Mouse (Mus musculus) limb, embryonic 13.5 days (tissue): ENCODE results near the gene Sufu. TPM values are rescaled to one million over a fixed set of nuclear protein-coding genes. Genes with fewer than 3 reads are reported as not detected.
A peak's percentile ranks its signal among the peaks of the same experiment; 100 is the strongest.

ENCODE experiments used
- ATAC-seq: fragments of 200-750 bp; cut with Nextera tagmentation; 2 replicates; pipeline ENCODE4 v1.8.0; 2017; ENCODE audit warnings: low read depth, moderate number of reproducible peaks, moderate TSS enrichment; ENCODE audit not compliant: low FRiP score
- H3K27ac ChIP-seq: fragments of 300-500 bp; sonication (generic); 2 replicates; pipeline ENCODE4 v1.5.1; 2015; ENCODE audit warnings: inconsistent platforms, mild to moderate bottlenecking, moderate library complexity
- H3K27me3 ChIP-seq: fragments of 300-500 bp; sonication (generic); 2 replicates; pipeline ENCODE4 v1.6.1; 2015; ENCODE audit warnings: mild to moderate bottlenecking, inconsistent platforms
- H3K36me3 ChIP-seq: fragments of 300-500 bp; sonication (generic); 2 replicates; pipeline ENCODE4 v1.6.1; 2015; ENCODE audit warnings: inconsistent platforms, mild to moderate bottlenecking, moderate library complexity
- H3K4me1 ChIP-seq: fragments of 300-500 bp; sonication (generic); 2 replicates; pipeline ENCODE4 v1.6.1; 2015; ENCODE audit warnings: inconsistent platforms
- H3K4me2 ChIP-seq: fragments of 300-500 bp; sonication (generic); replicated peaks from 2 replicates; pipeline ENCODE4 v1.6.1; 2015; ENCODE audit warnings: inconsistent platforms, mild to moderate bottlenecking, moderate library complexity
- H3K4me3 ChIP-seq: fragments of 300-500 bp; sonication (generic); 2 replicates; pipeline ENCODE4 v1.5.1; 2015; ENCODE audit warnings: moderate library complexity, mild to moderate bottlenecking, inconsistent platforms
- H3K9ac ChIP-seq: fragments of 300-500 bp; sonication (generic); 2 replicates; pipeline ENCODE4 v1.6.1; 2015; ENCODE audit warnings: mild to moderate bottlenecking, inconsistent platforms
- H3K9me3 ChIP-seq: fragments of 300-500 bp; sonication (generic); 2 replicates; pipeline ENCODE4 v1.6.1; 2016; ENCODE audit warnings: inconsistent platforms
- WGBS: fragments of 180-500 bp; shearing (Covaris S2); methylation state at CpG from one replicate; pipeline ENCODE4 v1.1.7; 2015; 5-methylcytosine and 5-hydroxymethylcytosine counted together
- polyA plus RNA-seq: library from polyadenylated mRNA; unstranded; fragments of >200 nt; fragmentation: Nextera tagmentation; extraction: Ambion mirVana; gene quantifications from 2 replicates; pipeline ENCODE4 v1.2.1, GENCODE M21; 2015

Sufu gene
- polyA plus RNA-seq, 1 experiment from 2014 or later: 38.8 TPM

- no peaks in the 10 kb centered on the region for H3K27me3 ChIP-seq
- WGBS: 15% methylated on average over 6 of the region's 6 CpGs
- peak overlapping the region; percentile 27 for H3K4me3 ChIP-seq
- H3K36me3 ChIP-seq: no peaks in the 10 kb centered on the region
- H3K4me2 ChIP-seq: peak overlapping the region; percentile 64
- H3K9ac ChIP-seq: peak overlapping the region; percentile 43
- no peaks in the 10 kb centered on the region for H3K9me3 ChIP-seq
- 0 out of 2 replicates have a peak, but pooled peaks have one; percentile 4 for ATAC-seq
- H3K27ac ChIP-seq: peak overlapping the region; percentile 70
- peaks cover 68% of the 10 kb centered on the region for H3K4me1 ChIP-seq
These were observed 127.5 kb downstream of the Sufu start for GRCm38 (mm10) chr19:46524152-46524544.

DNA sequence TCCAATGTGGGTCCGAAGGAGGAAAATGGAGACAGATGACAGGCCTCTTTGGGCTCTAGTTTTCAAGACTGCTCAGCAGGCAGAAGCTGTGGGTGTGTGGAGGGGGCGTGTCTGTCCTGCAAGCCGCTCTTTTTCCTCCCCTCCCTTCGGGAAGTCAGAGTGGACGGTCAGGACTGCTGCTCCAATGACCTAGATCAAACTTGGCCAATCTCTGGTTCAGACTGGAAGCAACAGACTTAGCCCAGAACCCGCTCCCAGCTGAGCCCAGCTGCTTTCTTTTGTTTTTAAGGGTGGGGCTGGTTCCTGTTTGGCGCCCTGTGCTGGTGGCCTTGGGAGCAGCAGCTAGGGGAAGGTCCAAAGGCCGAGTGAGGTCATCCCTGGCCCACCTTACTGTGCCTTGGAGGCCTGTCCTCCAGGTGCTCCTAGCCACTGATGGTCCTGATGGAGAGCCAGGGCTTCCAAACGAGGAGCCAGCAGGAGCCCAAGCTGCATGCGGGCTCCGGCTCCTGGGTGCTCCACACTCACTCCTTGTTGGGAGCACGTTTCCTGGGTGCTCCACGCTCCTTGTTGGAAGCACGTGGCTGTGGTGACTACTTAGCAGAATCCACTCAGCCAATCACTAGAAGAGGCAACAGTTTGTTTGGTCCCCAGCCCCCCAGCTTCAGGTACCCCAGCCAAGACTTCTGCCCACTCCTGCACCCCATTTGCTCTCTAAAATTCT, 128.1 kb downstream of the Sufu start:
- H3K4me2 ChIP-seq: peak overlapping the region; percentile 64
- H3K4me1 ChIP-seq: peaks cover 72% of the 10 kb centered on the region
- no peak for ATAC-seq
- peak overlapping the region; percentile 70; the same call in 1 of the 2 replicates for H3K27ac ChIP-seq
- H3K4me3 ChIP-seq: peak overlapping the region; percentile 27; the same call in 1 of the 2 replicates
- 29% methylated on average over 14 of the region's 14 CpGs for WGBS
- H3K36me3 ChIP-seq: no peaks in the 10 kb centered on the region
- H3K9me3 ChIP-seq: no peaks in the 10 kb centered on the region
- peak overlapping the region; percentile 43; the same call in 1 of the 2 replicates for H3K9ac ChIP-seq
- no peaks in the 10 kb centered on the region for H3K27me3 ChIP-seq

DNA sequence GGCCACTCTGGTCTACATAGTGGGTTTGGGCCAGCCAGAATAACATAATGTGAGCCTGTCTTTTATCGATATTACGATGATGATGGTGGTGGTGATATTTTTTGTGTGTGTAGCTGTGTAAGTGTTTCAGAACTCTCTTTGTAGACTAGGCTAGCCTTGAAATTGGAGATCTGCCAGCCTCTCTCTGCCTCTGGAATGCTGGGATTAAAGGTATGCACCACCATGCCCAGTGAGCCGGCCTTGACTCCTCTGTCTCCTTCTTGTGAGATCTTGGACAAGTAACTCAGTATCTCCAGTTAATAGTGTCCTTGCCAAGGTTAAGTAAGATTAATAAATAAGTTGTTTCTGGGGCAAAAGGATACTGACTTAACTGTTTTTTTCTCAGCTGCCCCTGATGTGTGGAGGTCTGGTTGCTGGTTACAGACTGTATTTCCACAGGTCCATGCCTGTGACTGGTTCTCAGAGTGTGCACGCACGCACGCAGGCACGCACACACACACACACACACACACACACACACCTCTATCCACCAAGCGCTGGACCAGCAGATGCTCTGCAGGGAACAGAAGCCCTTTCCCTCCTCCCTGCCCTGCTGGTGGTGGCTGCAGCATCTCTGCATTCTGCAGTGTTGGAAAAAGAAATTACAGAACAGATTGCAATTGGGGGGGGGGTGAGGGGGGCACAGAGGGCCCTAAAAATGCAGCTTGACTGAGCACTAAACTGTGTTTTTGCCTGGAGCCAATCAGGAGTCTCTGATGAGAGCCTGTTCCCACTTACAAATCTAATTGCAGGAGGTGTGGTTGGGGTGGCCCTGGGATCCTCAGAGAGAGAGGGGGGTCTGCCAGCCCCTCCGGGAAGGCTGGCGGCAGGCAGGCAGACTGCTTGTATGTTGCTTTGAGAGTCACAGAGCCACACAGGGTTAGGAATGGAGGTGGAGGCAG, 129.3 kb downstream of the Sufu start:
- Histone ChIP-seq H3K4me3 (no peak overlapping the region), H3K36me3 (no peaks in the 10 kb centered on the region), H3K4me1 (peaks cover 84% of the 10 kb centered on the region), H3K4me2 (0 out of 2 replicates have a peak overlapping the region, but pooled peaks have one; percentile 9), H3K9me3 (no peaks in the 10 kb centered on the region), H3K27me3 (no peaks in the 10 kb centered on the region), H3K9ac (no peak overlapping the region), H3K27ac (peak overlapping the region; percentile 39; the same call in 1 of the 2 replicates)
- WGBS: 36% methylated on average over 10 of the region's 10 CpGs
- no peak for ATAC-seq

- no peaks in the 10 kb centered on the region for H3K36me3 ChIP-seq
- H3K4me2 ChIP-seq: peak overlapping the region; percentile 64
- peak overlapping the region; percentile 59; the same call in 1 of the 2 replicates for H3K9ac ChIP-seq
- no peaks in the 10 kb centered on the region for H3K9me3 ChIP-seq
- no peak overlapping the region; the same call in 1 of the 2 replicates for H3K27ac ChIP-seq
- H3K4me1 ChIP-seq: peaks cover 97% of the 10 kb centered on the region
- no peaks in the 10 kb centered on the region for H3K27me3 ChIP-seq
- ATAC-seq: no peak
- H3K4me3 ChIP-seq: peak overlapping the region; percentile 27
- WGBS: 22% methylated on average over 17 of the region's 17 CpGs
These were observed 131.2 kb downstream of the Sufu start for GRCm38 (mm10) chr19:46527632-46528528.

GRCm38 (mm10) chr19:46528529-46529213, 132.0 kb downstream of the Sufu start:
- Histone ChIP-seq H3K27me3 (no peaks in the 10 kb centered on the region), H3K36me3 (no peaks in the 10 kb centered on the region), H3K9me3 (no peaks in the 10 kb centered on the region), H3K4me3 (peak overlapping the region; percentile 27), H3K9ac (peak overlapping the region; percentile 59), H3K27ac (peak overlapping the region; percentile 73), H3K4me1 (peaks cover 97% of the 10 kb centered on the region), H3K4me2 (peak overlapping the region; percentile 64)
- peak; percentile 26 for ATAC-seq
- 4% methylated on average over 20 of the region's 20 CpGs for WGBS

GRCm38 (mm10) chr19:46529601-46530448, 133.1 kb downstream of the Sufu start:
- no peaks in the 10 kb centered on the region for H3K27me3 ChIP-seq
- H3K4me1 ChIP-seq: peaks cover 87% of the 10 kb centered on the region
- no peak for ATAC-seq
- peaks cover 5% of the 10 kb centered on the region; the same call in 1 of the 2 replicates for H3K36me3 ChIP-seq
- peak overlapping the region; percentile 64 for H3K4me2 ChIP-seq
- peak overlapping the region; percentile 73 for H3K27ac ChIP-seq
- 10% methylated on average over 13 of the region's 13 CpGs for WGBS
- H3K4me3 ChIP-seq: no peak overlapping the region; the same call in 1 of the 2 replicates
- no peaks in the 10 kb centered on the region for H3K9me3 ChIP-seq
- peak overlapping the region; percentile 43 for H3K9ac ChIP-seq

DNA sequence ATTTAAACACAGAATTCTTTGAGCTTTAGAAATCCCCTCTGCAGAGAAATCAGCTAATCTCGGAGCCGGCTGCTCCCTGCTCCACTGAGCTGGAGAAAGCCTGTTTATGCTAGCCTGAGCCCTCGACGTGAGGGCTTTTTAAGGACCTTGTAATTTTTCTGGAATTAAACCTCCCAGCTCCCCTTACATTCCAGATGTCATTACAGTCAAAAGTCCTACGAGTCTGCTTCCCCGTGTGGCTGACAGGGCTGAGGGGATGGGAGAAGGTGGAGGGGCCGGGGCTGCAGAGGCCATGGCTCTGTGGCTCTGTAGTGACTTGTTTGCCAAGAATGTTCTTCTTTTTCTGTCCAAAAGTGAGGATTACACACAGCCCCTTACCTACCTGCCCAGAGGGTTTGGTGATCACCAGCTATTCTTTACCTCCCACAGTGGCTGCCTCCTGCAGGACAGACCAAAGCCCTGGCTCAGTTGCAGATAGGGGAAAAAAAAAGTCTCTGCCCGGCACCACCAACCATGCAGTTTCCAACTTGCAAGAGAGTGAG, 133.8 kb downstream of the Sufu start:
- Histone ChIP-seq H3K36me3 (peaks cover 11% of the 10 kb centered on the region), H3K4me2 (peak overlapping the region; percentile 64), H3K4me1 (peaks cover 80% of the 10 kb centered on the region), H3K9me3 (no peaks in the 10 kb centered on the region), H3K27ac (peak overlapping the region; percentile 73), H3K4me3 (no peak overlapping the region), H3K27me3 (no peaks in the 10 kb centered on the region), H3K9ac (peak overlapping the region; percentile 43)
- WGBS: 6% methylated on average over 8 of the region's 8 CpGs
- ATAC-seq: peak; percentile 17; the same call in 1 of the 2 replicates

DNA sequence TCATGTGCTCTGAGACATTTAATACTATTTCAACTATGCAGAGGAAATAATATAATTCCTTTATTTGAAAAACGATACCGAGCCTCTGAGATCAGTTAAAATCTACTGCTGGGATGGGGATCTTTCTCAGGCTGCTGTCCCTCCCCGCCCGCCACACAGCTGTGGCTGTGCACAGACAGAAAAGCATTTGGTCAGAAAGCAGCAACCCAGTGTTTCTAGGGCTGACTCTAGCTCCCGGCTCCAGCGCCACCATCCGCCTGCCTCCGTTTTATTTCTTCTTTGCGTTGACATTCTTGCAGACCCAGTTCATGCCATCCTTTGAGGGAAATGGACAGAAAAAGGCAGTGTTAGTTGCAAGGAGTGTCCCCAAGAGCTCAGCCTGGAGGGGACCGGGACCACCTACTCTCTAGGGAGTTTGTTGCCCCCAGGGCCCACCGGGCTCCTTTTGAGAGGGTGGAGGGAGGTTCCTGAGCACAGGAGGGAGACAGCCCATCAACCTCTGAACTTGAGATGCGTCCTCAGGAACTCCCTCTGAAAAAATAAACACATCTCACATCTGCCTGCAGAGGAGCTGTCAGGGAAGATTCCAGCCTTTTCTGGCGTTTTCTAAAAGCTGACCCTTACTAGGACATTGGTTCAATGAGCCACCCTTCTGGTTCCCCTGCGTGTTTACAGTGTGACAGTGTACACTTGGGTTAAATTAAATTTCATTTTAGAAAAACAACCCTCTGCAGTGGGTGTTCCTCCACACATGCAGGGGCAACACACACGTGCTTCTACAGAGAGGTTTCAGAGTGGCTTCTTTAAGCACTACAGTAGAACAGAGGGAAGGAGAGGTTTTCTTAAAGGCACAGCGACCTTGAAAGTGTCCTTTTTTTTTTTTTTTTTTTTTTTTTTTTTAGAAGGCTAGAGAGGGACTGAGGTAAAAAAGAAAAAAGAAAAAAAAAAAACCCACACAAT, 134.7 kb downstream of the Sufu start:
- 10% methylated on average over 16 of the region's 16 CpGs for WGBS

GRCm38 (mm10) chr19:46532031-46532688, 135.5 kb downstream of the Sufu start:
- Histone ChIP-seq H3K9ac (no peak overlapping the region), H3K9me3 (no peaks in the 10 kb centered on the region), H3K27ac (peak overlapping the region; percentile 39; the same call in 1 of the 2 replicates), H3K4me2 (no peak overlapping the region), H3K27me3 (no peaks in the 10 kb centered on the region), H3K4me3 (no peak overlapping the region), H3K36me3 (peaks cover 21% of the 10 kb centered on the region), H3K4me1 (peaks cover 66% of the 10 kb centered on the region)
- ATAC-seq: no peak
- WGBS: 12% methylated on average over 10 of the region's 10 CpGs

More for the DNA sequence above, 134.7 kb downstream of the Sufu start:
- H3K4me3 ChIP-seq: no peak overlapping the region
- H3K27me3 ChIP-seq: no peaks in the 10 kb centered on the region
- H3K9ac ChIP-seq: 0 out of 2 replicates have a peak overlapping the region, but pooled peaks have one; percentile 43
- H3K4me1 ChIP-seq: peaks cover 72% of the 10 kb centered on the region
- H3K27ac ChIP-seq: peak overlapping the region; percentile 73; the same call in 1 of the 2 replicates
- no peaks in the 10 kb centered on the region for H3K9me3 ChIP-seq
- H3K36me3 ChIP-seq: peaks cover 16% of the 10 kb centered on the region
- peak overlapping the region; percentile 64 for H3K4me2 ChIP-seq
- ATAC-seq: peak; percentile 33; the same call in 1 of the 2 replicates
